Mouse (Mus musculus): ENCODE data around the gene Zfp113.

- no peak for TF ChIP-seq POLR2A (IDR thresholded peaks at IDR 0.05; ENCODE audit: extremely low read depth, insufficient read depth, low read length)
- no peak for TF ChIP-seq CTCF (IDR thresholded peaks at IDR 0.05; ENCODE audit: extremely low read depth, insufficient read depth, low read length)
Measured at GRCm38 (mm10) chr5:138138585-138138984, 17.0 kb downstream of the Zfp113 start.
